Mouse (Mus musculus) neural tube, embryonic 12.5 days (tissue): Measurements from ENCODE around the gene Lgr6. TPM values are rescaled to one million over a fixed set of nuclear protein-coding genes. Genes with fewer than 3 reads are reported as not detected.

ENCODE experiments used
- ATAC-seq: fragments of 200-750 bp; cut with Nextera tagmentation; 2 replicates; pipeline ENCODE4 v1.8.0; 2017; ENCODE audit warnings: low read depth, mild to moderate bottlenecking, moderate TSS enrichment, moderate library complexity; ENCODE audit not compliant: low FRiP score
- H3K27ac ChIP-seq: fragments of 300-500 bp; sonication (generic); 2 replicates; pipeline ENCODE4 v1.5.1; 2016
- H3K27me3 ChIP-seq: fragments of 300-500 bp; sonication (generic); replicated peaks from 2 replicates; pipeline ENCODE4 v1.6.1; 2016; ENCODE audit warnings: mild to moderate bottlenecking
- H3K36me3 ChIP-seq: fragments of 300-500 bp; sonication (generic); 2 replicates; pipeline ENCODE4 v1.6.1; 2016; ENCODE audit warnings: mild to moderate bottlenecking
- H3K4me1 ChIP-seq: fragments of 300-500 bp; sonication (generic); 2 replicates; pipeline ENCODE4 v1.6.1; 2016
- H3K4me2 ChIP-seq: fragments of 300-500 bp; sonication (generic); replicated peaks from 2 replicates; pipeline ENCODE4 v1.6.1; 2016; ENCODE audit warnings: mild to moderate bottlenecking
- H3K4me3 ChIP-seq: fragments of 300-500 bp; sonication (generic); 2 replicates; pipeline ENCODE4 v1.5.1; 2016
- H3K9ac ChIP-seq: fragments of 300-500 bp; sonication (generic); 2 replicates; pipeline ENCODE4 v1.6.1; 2016; ENCODE audit warnings: mild to moderate bottlenecking
- H3K9me3 ChIP-seq: fragments of 300-500 bp; sonication (generic); 2 replicates; pipeline ENCODE4 v1.6.1; 2016; ENCODE audit warnings: mild to moderate bottlenecking
- WGBS: fragments of 180-500 bp; shearing (Covaris S2); methylation state at CpG from one replicate; pipeline ENCODE4 v1.1.7; 2016; 5-methylcytosine and 5-hydroxymethylcytosine counted together
- polyA plus RNA-seq: library from polyadenylated mRNA; unstranded; fragments of >200 nt; fragmentation: Nextera tagmentation; extraction: Ambion mirVana; gene quantifications from 2 replicates; pipeline ENCODE4 v1.2.1, GENCODE M21; 2016

The Lgr6 gene
- polyA plus RNA-seq, 1 experiment from 2014 or later, result 1.1 TPM

DNA sequence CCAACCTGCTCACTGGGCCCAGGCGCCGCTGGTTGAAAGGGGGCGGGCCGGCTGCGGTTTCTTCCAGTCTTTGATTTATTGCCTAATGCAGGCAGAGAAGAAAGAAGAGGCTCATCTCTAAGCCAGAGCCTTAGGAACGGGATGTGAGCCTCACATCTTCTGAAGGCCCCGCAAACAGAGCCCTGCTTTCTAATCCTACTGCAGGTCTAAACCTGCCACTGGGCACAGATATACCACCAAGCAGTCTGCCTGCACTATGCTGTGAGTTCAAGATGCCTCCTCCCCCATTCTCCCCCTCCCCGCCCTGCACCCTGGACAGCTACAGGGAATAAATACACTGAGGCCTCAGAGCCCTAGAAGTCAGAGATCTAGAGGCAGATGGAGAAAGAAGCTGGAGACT is 35.2 kb downstream of the Lgr6 start:
- H3K4me3 ChIP-seq, result no peak overlapping the region
- no peaks in the 10 kb centered on the region for H3K36me3 ChIP-seq
- H3K9ac ChIP-seq, result no peak overlapping the region
- ATAC-seq, result no peak
- H3K4me2 ChIP-seq, result no peak overlapping the region
- H3K4me1 ChIP-seq, result no peaks in the 10 kb centered on the region
- H3K9me3 ChIP-seq, result no peaks in the 10 kb centered on the region; the same call in 1 of the 2 replicates
- H3K27ac ChIP-seq, result no peak overlapping the region
- H3K27me3 ChIP-seq, result no peaks in the 10 kb centered on the region
- 32% methylated on average over 8 of the region's 8 CpGs for WGBS

GRCm38 (mm10) chr1:135064525-135064924 is 40.6 kb downstream of the Lgr6 start:
- Histone ChIP-seq H3K36me3 (no peaks in the 10 kb centered on the region), H3K27me3 (no peaks in the 10 kb centered on the region), H3K9ac (no peak overlapping the region), H3K9me3 (no peaks in the 10 kb centered on the region), H3K27ac (no peak overlapping the region), H3K4me3 (no peak overlapping the region), H3K4me1 (no peaks in the 10 kb centered on the region), H3K4me2 (no peak overlapping the region)
- no peak for ATAC-seq
- WGBS, result 88% methylated on average over 2 of the region's 2 CpGs

- WGBS, result 62% methylated on average over 5 of the region's 5 CpGs
- H3K36me3 ChIP-seq, result no peaks in the 10 kb centered on the region
Observed at GRCm38 (mm10) chr1:135062936-135063335, 42.1 kb downstream of the Lgr6 start.

DNA sequence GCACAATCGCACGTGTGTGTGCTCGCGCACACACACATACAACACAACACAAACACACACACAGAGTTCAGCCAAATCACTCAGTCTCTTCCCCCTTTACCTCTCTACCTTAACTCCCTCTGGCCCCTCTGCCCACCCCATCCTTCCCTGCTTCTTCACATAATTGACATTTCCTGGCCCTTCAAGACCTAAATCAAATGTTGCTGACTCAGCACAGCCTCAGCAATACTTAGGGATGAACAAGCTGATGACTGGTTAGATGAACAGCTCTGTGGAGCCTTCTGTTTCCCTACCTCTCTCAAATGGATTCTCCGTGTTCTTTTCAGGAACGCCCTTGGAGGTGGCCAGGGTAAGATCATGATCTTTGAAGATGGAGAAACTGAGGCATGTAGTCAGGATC is 43.8 kb downstream of the Lgr6 start:
- Histone ChIP-seq H3K27me3 (no peaks in the 10 kb centered on the region), H3K27ac (no peak overlapping the region), H3K4me1 (peaks cover 3% of the 10 kb centered on the region; the same call in 1 of the 2 replicates), H3K9me3 (no peaks in the 10 kb centered on the region), H3K9ac (no peak overlapping the region), H3K4me3 (no peak overlapping the region), H3K36me3 (no peaks in the 10 kb centered on the region), H3K4me2 (no peak overlapping the region)
- ATAC-seq, result no peak
- 94% methylated on average over 6 of the region's 6 CpGs for WGBS

More at GRCm38 (mm10) chr1:135062936-135063335, 42.1 kb downstream of the Lgr6 start:
- Histone ChIP-seq H3K9ac (no peak overlapping the region), H3K4me3 (no peak overlapping the region), H3K27ac (no peak overlapping the region), H3K4me2 (no peak overlapping the region), H3K4me1 (no peaks in the 10 kb centered on the region), H3K27me3 (no peaks in the 10 kb centered on the region), H3K9me3 (no peaks in the 10 kb centered on the region)
- no peak for ATAC-seq

- 88% methylated on average over 6 of the region's 6 CpGs for WGBS
- H3K27me3 ChIP-seq, result no peaks in the 10 kb centered on the region
- H3K36me3 ChIP-seq, result no peaks in the 10 kb centered on the region
- H3K9ac ChIP-seq, result no peak overlapping the region
- no peaks in the 10 kb centered on the region for H3K9me3 ChIP-seq
- no peak overlapping the region for H3K4me3 ChIP-seq
- peaks cover 3% of the 10 kb centered on the region; the same call in 1 of the 2 replicates for H3K4me1 ChIP-seq
- no peak for ATAC-seq
- H3K27ac ChIP-seq, result no peak overlapping the region
- H3K4me2 ChIP-seq, result no peak overlapping the region
Observed at GRCm38 (mm10) chr1:135060174-135060573, 44.9 kb downstream of the Lgr6 start.

GRCm38 (mm10) chr1:135056901-135057300 is 48.2 kb downstream of the Lgr6 start:
- Histone ChIP-seq H3K4me3 (no peak overlapping the region), H3K27me3 (no peaks in the 10 kb centered on the region), H3K36me3 (no peaks in the 10 kb centered on the region), H3K4me1 (peaks cover 3% of the 10 kb centered on the region; the same call in 1 of the 2 replicates), H3K9ac (no peak overlapping the region), H3K27ac (no peak overlapping the region), H3K9me3 (no peaks in the 10 kb centered on the region), H3K4me2 (no peak overlapping the region)
- 76% methylated on average over 8 of the region's 8 CpGs for WGBS
- no peak for ATAC-seq

- Histone ChIP-seq H3K4me1 (peaks cover 3% of the 10 kb centered on the region; the same call in 1 of the 2 replicates), H3K4me3 (no peak overlapping the region), H3K9me3 (no peaks in the 10 kb centered on the region), H3K36me3 (no peaks in the 10 kb centered on the region), H3K4me2 (no peak overlapping the region), H3K27me3 (no peaks in the 10 kb centered on the region), H3K9ac (no peak overlapping the region), H3K27ac (no peak overlapping the region)
- 78% methylated on average over 5 of the region's 5 CpGs for WGBS
- no peak for ATAC-seq
Observed at GRCm38 (mm10) chr1:135054121-135054520, 51.0 kb downstream of the Lgr6 start.

DNA sequence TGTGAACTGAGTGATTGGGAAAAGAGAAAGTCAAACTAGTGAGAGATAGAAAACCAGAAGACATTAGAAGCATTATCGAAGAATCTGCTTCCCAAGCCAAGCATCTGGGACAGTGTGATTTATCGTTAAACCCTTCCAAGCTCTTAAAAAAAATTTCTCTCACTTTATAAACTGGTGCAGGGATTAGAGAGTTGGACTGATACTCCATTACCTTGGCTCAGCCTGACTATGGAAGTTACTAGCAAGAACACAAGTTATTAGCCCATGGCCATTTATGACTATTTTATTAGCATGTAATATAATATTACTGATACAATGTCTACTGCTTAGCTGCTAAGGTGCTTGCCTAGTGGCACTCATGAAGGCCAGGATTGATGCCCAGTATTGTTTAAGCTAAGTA is 60.6 kb downstream of the Lgr6 start:
- Histone ChIP-seq H3K36me3 (no peaks in the 10 kb centered on the region), H3K9me3 (no peaks in the 10 kb centered on the region), H3K9ac (no peak overlapping the region), H3K4me1 (no peaks in the 10 kb centered on the region), H3K27ac (no peak overlapping the region), H3K4me3 (no peak overlapping the region), H3K27me3 (no peaks in the 10 kb centered on the region), H3K4me2 (no peak overlapping the region)
- WGBS, result 93% methylated on average over 2 of the region's 2 CpGs
- ATAC-seq, result no peak

GRCm38 (mm10) chr1:135036297-135036696 is 68.8 kb downstream of the Lgr6 start:
- H3K36me3 ChIP-seq, result no peaks in the 10 kb centered on the region
- 87% methylated on average over 5 of the region's 5 CpGs for WGBS
- H3K4me1 ChIP-seq, result no peaks in the 10 kb centered on the region

GRCm38 (mm10) chr1:135032658-135033057 is 72.4 kb downstream of the Lgr6 start:
- Histone ChIP-seq H3K4me2 (no peak overlapping the region), H3K4me3 (no peak overlapping the region), H3K4me1 (no peaks in the 10 kb centered on the region), H3K36me3 (no peaks in the 10 kb centered on the region), H3K9me3 (peaks cover 6% of the 10 kb centered on the region; the same call in 1 of the 2 replicates), H3K27ac (no peak overlapping the region), H3K9ac (no peak overlapping the region), H3K27me3 (no peaks in the 10 kb centered on the region)
- WGBS, result 52% methylated on average over 8 of the region's 8 CpGs
- no peak for ATAC-seq

More at GRCm38 (mm10) chr1:135036297-135036696, 68.8 kb downstream of the Lgr6 start:
- Histone ChIP-seq H3K9me3 (no peaks in the 10 kb centered on the region), H3K4me2 (no peak overlapping the region), H3K27ac (no peak overlapping the region), H3K9ac (no peak overlapping the region), H3K27me3 (no peaks in the 10 kb centered on the region), H3K4me3 (no peak overlapping the region)
- ATAC-seq, result no peak

GRCm38 (mm10) chr1:135030121-135030520 is 75.0 kb downstream of the Lgr6 start:
- no peak for ATAC-seq
- no peak overlapping the region for H3K9ac ChIP-seq
- H3K4me2 ChIP-seq, result no peak overlapping the region
- H3K36me3 ChIP-seq, result no peaks in the 10 kb centered on the region
- 78% methylated on average over 2 of the region's 2 CpGs for WGBS
- H3K27ac ChIP-seq, result no peak overlapping the region
- H3K4me1 ChIP-seq, result no peaks in the 10 kb centered on the region
- peaks cover 14% of the 10 kb centered on the region; the same call in 1 of the 2 replicates for H3K9me3 ChIP-seq
- H3K27me3 ChIP-seq, result no peaks in the 10 kb centered on the region
- no peak overlapping the region for H3K4me3 ChIP-seq

GRCm38 (mm10) chr1:135026275-135026674 is 78.8 kb downstream of the Lgr6 start:
- Histone ChIP-seq H3K27ac (no peak overlapping the region), H3K36me3 (no peaks in the 10 kb centered on the region), H3K27me3 (no peaks in the 10 kb centered on the region), H3K9me3 (peaks cover 14% of the 10 kb centered on the region; the same call in 1 of the 2 replicates), H3K9ac (no peak overlapping the region), H3K4me2 (no peak overlapping the region), H3K4me1 (peaks cover 4% of the 10 kb centered on the region), H3K4me3 (no peak overlapping the region)
- ATAC-seq, result no peak
- WGBS, result 69% methylated on average over 1 of the region's 1 CpGs

DNA sequence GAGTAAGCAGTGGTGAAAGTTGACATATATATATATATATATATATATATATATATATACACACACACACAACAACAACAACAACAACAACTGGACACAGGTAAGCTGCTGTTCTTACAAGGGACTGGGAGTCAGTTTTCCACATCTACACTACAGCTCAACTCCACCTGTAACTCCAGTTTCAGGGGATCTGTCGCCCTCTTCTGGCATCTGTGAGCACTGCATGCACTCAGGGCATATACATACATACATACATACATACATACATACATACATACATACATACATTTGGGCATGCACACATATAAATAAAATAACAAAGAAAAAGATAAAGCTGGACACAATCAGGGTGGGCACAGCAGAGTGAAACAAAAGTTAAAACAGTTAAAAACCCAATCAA is 81.5 kb downstream of the Lgr6 start:
- Histone ChIP-seq H3K9me3 (peaks cover 14% of the 10 kb centered on the region; the same call in 1 of the 2 replicates), H3K4me1 (peaks cover 28% of the 10 kb centered on the region), H3K27me3 (no peaks in the 10 kb centered on the region), H3K9ac (no peak overlapping the region), H3K4me3 (no peak overlapping the region), H3K4me2 (no peak overlapping the region), H3K36me3 (no peaks in the 10 kb centered on the region), H3K27ac (no peak overlapping the region)
- ATAC-seq, result no peak
- 55% methylated on average over 1 of the region's 1 CpGs for WGBS
